Mouse (Mus musculus) stomach, embryonic 16.5 days (tissue): ENCODE measurements around the gene Hbq1a. TPM values are rescaled to one million over a fixed set of nuclear protein-coding genes. Genes with fewer than 3 reads are reported as not detected.

Source experiments
- ATAC-seq: fragments of 200-750 bp; cut with Nextera tagmentation; 2 replicates; pipeline ENCODE4 v1.8.0; 2017; ENCODE audit warnings: moderate number of reproducible peaks, moderate TSS enrichment; ENCODE audit not compliant: insufficient read depth, low FRiP score
- H3K27ac ChIP-seq: fragments of 300-500 bp; sonication (generic); 2 replicates; pipeline ENCODE4 v1.5.1; 2014; ENCODE audit warnings: low read length
- H3K27me3 ChIP-seq: fragments of 300-500 bp; sonication (generic); 2 replicates; pipeline ENCODE4 v1.6.1; 2014; ENCODE audit warnings: low read length, control low read depth, mixed read lengths; ENCODE audit not compliant: control insufficient read depth, insufficient read depth
- H3K36me3 ChIP-seq: fragments of 300-500 bp; sonication (generic); 2 replicates; pipeline ENCODE4 v1.6.1; 2014; ENCODE audit warnings: low read length; ENCODE audit not compliant: control insufficient read depth, insufficient read depth
- H3K4me1 ChIP-seq: fragments of 300-500 bp; sonication (generic); 2 replicates; pipeline ENCODE4 v1.6.1; 2014; ENCODE audit warnings: low read length, control low read depth, mixed read lengths; ENCODE audit not compliant: control insufficient read depth, insufficient read depth
- H3K4me2 ChIP-seq: fragments of 300-500 bp; sonication (generic); 2 replicates; pipeline ENCODE4 v1.6.1; 2014; ENCODE audit warnings: low read depth, low read length, mixed read lengths
- H3K4me3 ChIP-seq: fragments of 300-500 bp; sonication (generic); replicated peaks from 2 replicates; pipeline ENCODE4 v1.5.1; 2014; ENCODE audit warnings: mild to moderate bottlenecking, low read length
- H3K9ac ChIP-seq: fragments of 300-500 bp; sonication (generic); 2 replicates; pipeline ENCODE4 v1.6.1; 2014; ENCODE audit warnings: low read length
- H3K9me3 ChIP-seq: fragments of 300-500 bp; sonication (generic); replicated peaks from 2 replicates; pipeline ENCODE4 v1.6.1; 2016; ENCODE audit warnings: low read length, control low read depth; ENCODE audit not compliant: control insufficient read depth
- WGBS: fragments of 180-500 bp; shearing (Covaris S2); extraction: QIAGEN DNeasy Blood & Tissue Kit; methylation state at CpG from one replicate; pipeline ENCODE4 v1.1.7; 2014; 5-methylcytosine and 5-hydroxymethylcytosine counted together
- polyA plus RNA-seq: library from polyadenylated mRNA; unstranded; fragments of >200 nt; fragmentation: Nextera tagmentation; extraction: Ambion mirVana; gene quantifications from 2 replicates; pipeline ENCODE4 v1.2.1, GENCODE M21; 2015

Gene Hbq1a
- polyA plus RNA-seq, 1 experiment from 2014 or later, result 0.62 TPM

- Histone ChIP-seq H3K9ac (peak overlapping the region; percentile 83), H3K4me2 (peak overlapping the region; percentile 80), H3K9me3 (no peaks in the 10 kb centered on the region), H3K36me3 (peaks cover 10% of the 10 kb centered on the region), H3K4me3 (peak overlapping the region; percentile 76), H3K4me1 (peaks cover 34% of the 10 kb centered on the region), H3K27ac (peak overlapping the region; percentile 86; the same call in 1 of the 2 replicates), H3K27me3 (no peaks in the 10 kb centered on the region)
- WGBS, result 2% methylated on average over 10 of the region's 10 CpGs
- ATAC-seq, result peak; percentile 1; the same call in 1 of the 2 replicates
These were observed 47.4 kb downstream of the Hbq1a start for GRCm38 (mm10) chr11:32347264-32347606.

GRCm38 (mm10) chr11:32347607-32348432 lies 48.0 kb downstream of the Hbq1a start, which contains the start of gene Sh3pxd2b:
Gene Sh3pxd2b, plus strand, starts transcription at chr11:32347820.
- H3K27me3 ChIP-seq, result no peaks in the 10 kb centered on the region
- H3K27ac ChIP-seq, result peak within 1 kb of the TSS; percentile 86
- peak within 1 kb of the TSS; percentile 83 for H3K9ac ChIP-seq
- H3K36me3 ChIP-seq, result peaks cover 10% of the 10 kb centered on the region
- peak; percentile 77 for ATAC-seq
- H3K4me3 ChIP-seq, result peak within 1 kb of the TSS; percentile 76
- under 1% methylated on average over 81 of the region's 86 CpGs for WGBS
- H3K9me3 ChIP-seq, result no peaks in the 10 kb centered on the region
- H3K4me2 ChIP-seq, result peak within 1 kb of the TSS; percentile 80
- H3K4me1 ChIP-seq, result peaks cover 34% of the 10 kb centered on the region

- no peaks in the 10 kb centered on the region for H3K27me3 ChIP-seq
- peak overlapping the region; percentile 86 for H3K27ac ChIP-seq
- H3K9me3 ChIP-seq, result no peaks in the 10 kb centered on the region
- peaks cover 10% of the 10 kb centered on the region for H3K36me3 ChIP-seq
- H3K4me2 ChIP-seq, result peak overlapping the region; percentile 80
- H3K9ac ChIP-seq, result peak overlapping the region; percentile 83
- ATAC-seq, result no peak
- peaks cover 34% of the 10 kb centered on the region for H3K4me1 ChIP-seq
- 13% methylated on average over 9 of the region's 9 CpGs for WGBS
- H3K4me3 ChIP-seq, result peak overlapping the region; percentile 76
These were observed 48.8 kb downstream of the Hbq1a start for GRCm38 (mm10) chr11:32348433-32349283.

- peaks cover 13% of the 10 kb centered on the region for H3K36me3 ChIP-seq
- peaks cover 34% of the 10 kb centered on the region for H3K4me1 ChIP-seq
- no peak for ATAC-seq
- H3K9me3 ChIP-seq, result no peaks in the 10 kb centered on the region
- H3K4me2 ChIP-seq, result peak overlapping the region; percentile 80
- peak overlapping the region; percentile 60; the same call in 1 of the 2 replicates for H3K27ac ChIP-seq
- WGBS, result 53% methylated on average over 13 of the region's 13 CpGs
- H3K9ac ChIP-seq, result peak overlapping the region; percentile 46; the same call in 1 of the 2 replicates
- no peaks in the 10 kb centered on the region for H3K27me3 ChIP-seq
- peak overlapping the region; percentile 76 for H3K4me3 ChIP-seq
These were observed 49.5 kb downstream of the Hbq1a start for GRCm38 (mm10) chr11:32349284-32349953.

Other genes starting within 250 kb of the Hbq1a start
- gene Il9r, start 99.8 kb upstream of the Hbq1a start, polyA plus RNA-seq, result 0.07 and 0.09 TPM in 2 replicates
- gene Snrnp25, start 94.7 kb upstream of the Hbq1a start, polyA plus RNA-seq, result 44.9 and 47.5 TPM in 2 replicates
- gene Rhbdf1, start 77.8 kb upstream of the Hbq1a start, polyA plus RNA-seq, result 57.4 and 67.7 TPM in 2 replicates
- gene Mpg, start 73.6 kb upstream of the Hbq1a start, polyA plus RNA-seq, result 32.6 and 33.8 TPM in 2 replicates
- 36.8 and 37.6 TPM in 2 replicates for gene Nprl3, start 32.4 kb upstream of the Hbq1a start, polyA plus RNA-seq
- 11.6 and 16.3 TPM in 2 replicates for gene Hba-x, start 23.7 kb upstream of the Hbq1a start, polyA plus RNA-seq
- gene Hba-a1, start 16.6 kb upstream of the Hbq1a start, polyA plus RNA-seq, result 5,545 and 5,672 TPM in 2 replicates
- gene Hbq1b, start 13.1 kb upstream of the Hbq1a start, polyA plus RNA-seq, result 3.3 and 5.5 TPM in 2 replicates
- 13,147 and 13,964 TPM in 2 replicates for gene Hba-a2, start 3.6 kb upstream of the Hbq1a start, polyA plus RNA-seq
- 21.3 and 21.5 TPM in 2 replicates for gene Sh3pxd2b, start 47.8 kb downstream of the Hbq1a start, polyA plus RNA-seq
- 39.2 and 40.3 TPM in 2 replicates for gene Ubtd2, start 155.3 kb downstream of the Hbq1a start, polyA plus RNA-seq
- 0.70 and 0.87 TPM in 2 replicates for gene Efcab9, start 232.0 kb downstream of the Hbq1a start, polyA plus RNA-seq
- 4.2 TPM in 2 replicates for gene Stk10, start 233.2 kb downstream of the Hbq1a start, polyA plus RNA-seq